Mouse (Mus musculus) left cerebral cortex, postnatal 25 days (tissue): ENCODE data around the gene Pik3c2b. TPM values are rescaled to one million over a fixed set of nuclear protein-coding genes. Genes with fewer than 3 reads are reported as not detected.

ENCODE experiments used
- DNase-seq, 2 experiments: peaks; one replicate each; pipeline ENCODE4 v3.0.0; 2022; ENCODE audit warnings: low spot score in 2 of 2, mixed read lengths in 1 of 2
- intact Hi-C: fragments of 180-260 bp; cut with DNase I; formaldehyde crosslinking; loops from one replicate; pipeline ENCODE4 v1.15.1; 2025
- total RNA-seq, 2 experiments: library from RNA; stranded (reverse); gene quantifications; 2 replicates each; pipeline ENCODE4 v1.2.3; 2021

Gene Pik3c2b
- total RNA-seq, 2 experiments from 2014 or later: 12.8 to 18.2 TPM

GRCm38 (mm10) chr1:133085417-133085742 is 39.9 kb downstream of the Pik3c2b start:
- DNase-seq: no peak
- intact Hi-C loops: loop anchor here (10.0 kb wide), 1 partner anchor 331 kb away; no protein-coding TSS in a partner anchor

- intact Hi-C loops: loop anchor here (1.0 to 10.0 kb wide), 2 partner anchors 48 to 332 kb away; no protein-coding TSS in a partner anchor
- no peak for DNase-seq
These were observed 41.3 kb downstream of the Pik3c2b start for GRCm38 (mm10) chr1:133086804-133087203.

- intact Hi-C loops: loop anchor here (1.0 to 10.0 kb wide), 2 partner anchors 48 to 333 kb away; no protein-coding TSS in a partner anchor
- DNase-seq: peak; percentile 29 to 39
These were observed 41.9 kb downstream of the Pik3c2b start for GRCm38 (mm10) chr1:133087206-133087905.

GRCm38 (mm10) chr1:133088196-133088595 is 42.7 kb downstream of the Pik3c2b start:
- intact Hi-C loops: loop anchor here (10.0 kb wide), 1 partner anchor 333 kb away; no protein-coding TSS in a partner anchor
- no peak for DNase-seq

- no peak for DNase-seq
- intact Hi-C loops: loop anchor here (10.0 kb wide), 1 partner anchor 335 kb away; no protein-coding TSS in a partner anchor
These were observed 43.9 kb downstream of the Pik3c2b start for GRCm38 (mm10) chr1:133089415-133089814.

GRCm38 (mm10) chr1:133090641-133091040 is 45.2 kb downstream of the Pik3c2b start:
- DNase-seq: no peak
- intact Hi-C loops: no loop called here

- intact Hi-C loops: no loop called here
- DNase-seq: no peak
These were observed 46.0 kb downstream of the Pik3c2b start for GRCm38 (mm10) chr1:133091483-133091882.

- no peak for DNase-seq
- intact Hi-C loops: no loop called here
These were observed 48.3 kb downstream of the Pik3c2b start for GRCm38 (mm10) chr1:133093719-133094118.

- intact Hi-C loops: loop anchor here (1.0 kb wide), 1 partner anchor 62 kb away; no protein-coding TSS in a partner anchor
These were observed 55.7 kb downstream of the Pik3c2b start for GRCm38 (mm10) chr1:133100980-133101798.

GRCm38 (mm10) chr1:133102108-133102507 is 56.6 kb downstream of the Pik3c2b start:
- DNase-seq: no peak
- intact Hi-C loops: no loop called here

More at GRCm38 (mm10) chr1:133100980-133101798, 55.7 kb downstream of the Pik3c2b start:
- peak; percentile 76 to 79 for DNase-seq

GRCm38 (mm10) chr1:133103315-133103714 is 57.8 kb downstream of the Pik3c2b start:
- DNase-seq: no peak
- intact Hi-C loops: no loop called here

- intact Hi-C loops: no loop called here
- no peak for DNase-seq
These were observed 58.4 kb downstream of the Pik3c2b start for GRCm38 (mm10) chr1:133103871-133104270.

GRCm38 (mm10) chr1:133116108-133116507 is 70.6 kb downstream of the Pik3c2b start:
- intact Hi-C loops: no loop called here

GRCm38 (mm10) chr1:133118127-133118526 is 72.7 kb downstream of the Pik3c2b start:
- no peak for DNase-seq
- intact Hi-C loops: no loop called here

More at GRCm38 (mm10) chr1:133116108-133116507, 70.6 kb downstream of the Pik3c2b start:
- no peak for DNase-seq

- no peak for DNase-seq
- intact Hi-C loops: no loop called here
These were observed 73.4 kb downstream of the Pik3c2b start for GRCm38 (mm10) chr1:133118844-133119243.

- intact Hi-C loops: no loop called here
- no peak for DNase-seq
These were observed 74.7 kb downstream of the Pik3c2b start for GRCm38 (mm10) chr1:133119931-133120712.

GRCm38 (mm10) chr1:133121246-133121645 is 75.8 kb downstream of the Pik3c2b start:
- DNase-seq: no peak

GRCm38 (mm10) chr1:133124137-133124536 is 78.7 kb downstream of the Pik3c2b start:
- no peak for DNase-seq
- intact Hi-C loops: no loop called here

More at GRCm38 (mm10) chr1:133121246-133121645, 75.8 kb downstream of the Pik3c2b start:
- intact Hi-C loops: no loop called here

GRCm38 (mm10) chr1:133125640-133126364 is 80.3 kb downstream of the Pik3c2b start:
- no peak for DNase-seq
- intact Hi-C loops: no loop called here
